Mouse (Mus musculus): ENCODE data around the gene Tent5b. TPM values are rescaled to one million over a fixed set of nuclear protein-coding genes. Genes with fewer than 3 reads are reported as not detected.

Gene Tent5b
- polyA plus RNA-seq, 1 experiment from 2014 or later = 1.4 TPM

DNA sequence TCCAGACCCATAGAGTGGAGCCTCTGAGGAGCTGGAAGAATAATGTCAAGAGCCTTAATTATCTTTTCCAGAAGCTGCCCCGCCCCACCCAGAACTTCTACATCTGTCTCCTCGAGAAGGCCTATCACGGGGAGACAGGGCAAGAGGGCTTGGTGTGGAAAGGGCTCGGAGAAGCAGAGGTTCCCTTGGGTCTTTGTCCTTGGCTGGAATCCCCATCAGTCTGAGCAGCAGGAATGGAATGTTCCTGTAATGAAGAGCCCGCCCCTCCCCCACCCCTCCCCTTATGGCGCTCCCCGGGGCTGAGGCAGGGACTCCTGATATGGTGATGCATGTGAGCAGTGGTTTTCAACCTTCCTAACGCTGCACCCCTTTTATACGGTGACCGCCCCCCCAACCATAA lies 11.9 kb downstream of the Tent5b start:
- Histone ChIP-seq H3K4me2 (no peak overlapping the region), H3K4me1 (peaks cover 21% of the 10 kb centered on the region), H3K27me3 (peaks cover 26% of the 10 kb centered on the region), H3K9me3 (no peaks in the 10 kb centered on the region), H3K9ac (no peak overlapping the region), H3K27ac (no peak overlapping the region), H3K36me3 (no peaks in the 10 kb centered on the region), H3K4me3 (no peak overlapping the region)
- ATAC-seq (ENCODE audit: insufficient number of reproducible peaks, insufficient read depth, low FRiP score, low TSS enrichment, low read depth) = no peak
- WGBS = 40% methylated on average over 10 of the region's 10 CpGs

DNA sequence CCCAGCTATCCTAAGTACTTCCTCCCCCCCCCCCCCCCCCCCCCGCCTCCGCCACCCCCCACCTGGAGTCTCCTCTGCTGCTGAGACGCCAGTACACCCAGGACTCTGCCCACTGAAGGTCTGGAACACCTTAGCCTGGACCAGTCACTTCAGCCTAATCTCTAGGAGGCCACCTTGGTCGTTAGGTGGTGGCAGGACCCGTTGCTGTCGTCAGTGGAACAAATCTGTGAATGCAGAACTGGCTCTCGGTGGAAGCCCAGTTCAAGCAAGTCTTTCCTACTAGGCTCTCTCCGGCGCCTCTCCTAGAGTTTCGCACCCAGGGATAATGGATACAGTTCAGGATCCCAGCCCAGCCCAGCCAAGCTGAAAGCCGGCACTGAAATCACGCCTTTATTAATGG lies 14.0 kb downstream of the Tent5b start:
- Histone ChIP-seq H3K27ac (no peak overlapping the region), H3K9me3 (no peaks in the 10 kb centered on the region), H3K4me2 (peak overlapping the region; percentile 60), H3K4me1 (peaks cover 33% of the 10 kb centered on the region), H3K27me3 (peaks cover 47% of the 10 kb centered on the region), H3K4me3 (peak overlapping the region; percentile 36), H3K36me3 (no peaks in the 10 kb centered on the region), H3K9ac (no peak overlapping the region)
- 26% methylated on average over 10 of the region's 12 CpGs for WGBS
- no peak for ATAC-seq (ENCODE audit: insufficient number of reproducible peaks, insufficient read depth, low FRiP score, low TSS enrichment, low read depth)

DNA sequence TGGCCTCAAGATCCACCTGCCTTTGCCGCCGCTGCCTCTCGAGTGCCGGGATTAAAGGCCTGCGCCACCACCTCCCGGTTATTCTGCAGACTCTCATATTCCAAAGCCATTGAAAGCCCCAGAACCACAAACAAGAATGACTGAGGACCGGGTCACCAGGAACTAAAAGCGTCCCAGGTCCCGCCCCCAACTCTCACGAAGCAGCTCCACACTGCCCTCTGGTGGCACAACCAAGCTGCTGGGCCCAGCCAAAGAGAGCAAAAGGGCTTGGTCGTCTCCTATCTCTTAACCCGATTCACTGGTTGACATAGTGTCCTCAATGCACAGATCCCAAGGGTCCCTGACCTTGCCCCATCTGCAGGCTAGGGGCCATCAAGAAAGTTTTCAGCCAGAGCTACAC lies 14.5 kb downstream of the Tent5b start:
- no peaks in the 10 kb centered on the region for H3K9me3 ChIP-seq
- under 1% methylated on average over 12 of the region's 12 CpGs for WGBS
- no peak overlapping the region for H3K27ac ChIP-seq
- H3K9ac ChIP-seq = no peak overlapping the region
- H3K4me2 ChIP-seq = peak overlapping the region; percentile 60
- H3K36me3 ChIP-seq = no peaks in the 10 kb centered on the region
- peaks cover 53% of the 10 kb centered on the region for H3K27me3 ChIP-seq
- H3K4me3 ChIP-seq = peak overlapping the region; percentile 36
- ATAC-seq (ENCODE audit: insufficient number of reproducible peaks, insufficient read depth, low FRiP score, low TSS enrichment, low read depth) = 0 out of 2 replicates have a peak, but pooled peaks have one; percentile 10
- peaks cover 32% of the 10 kb centered on the region for H3K4me1 ChIP-seq

DNA sequence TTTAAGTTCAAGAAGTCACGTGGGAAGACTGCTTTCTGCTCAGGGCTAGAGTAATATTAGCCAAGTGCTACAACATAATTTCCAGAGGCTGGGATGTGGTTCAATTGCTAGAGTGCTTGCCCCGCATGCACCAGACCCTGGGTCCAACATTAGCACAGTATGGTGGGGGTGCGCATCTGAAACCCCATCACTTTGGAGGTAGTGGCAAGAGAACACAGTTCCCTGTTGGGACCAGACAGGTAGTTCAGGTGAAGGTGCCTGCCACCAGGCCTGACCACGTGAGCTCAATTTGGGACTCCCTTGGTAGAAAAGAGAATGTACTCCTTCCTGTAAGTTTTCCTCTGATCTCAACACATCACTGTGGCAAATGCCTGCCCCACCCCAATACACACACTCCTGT lies 14.9 kb downstream of the Tent5b start:
- Histone ChIP-seq H3K36me3 (no peaks in the 10 kb centered on the region), H3K27me3 (peaks cover 57% of the 10 kb centered on the region), H3K9ac (no peak overlapping the region), H3K4me1 (peaks cover 28% of the 10 kb centered on the region), H3K9me3 (no peaks in the 10 kb centered on the region), H3K4me3 (no peak overlapping the region), H3K4me2 (no peak overlapping the region), H3K27ac (no peak overlapping the region)
- WGBS = 60% methylated on average over 4 of the region's 4 CpGs
- no peak for ATAC-seq (ENCODE audit: insufficient number of reproducible peaks, insufficient read depth, low FRiP score, low TSS enrichment, low read depth)

DNA sequence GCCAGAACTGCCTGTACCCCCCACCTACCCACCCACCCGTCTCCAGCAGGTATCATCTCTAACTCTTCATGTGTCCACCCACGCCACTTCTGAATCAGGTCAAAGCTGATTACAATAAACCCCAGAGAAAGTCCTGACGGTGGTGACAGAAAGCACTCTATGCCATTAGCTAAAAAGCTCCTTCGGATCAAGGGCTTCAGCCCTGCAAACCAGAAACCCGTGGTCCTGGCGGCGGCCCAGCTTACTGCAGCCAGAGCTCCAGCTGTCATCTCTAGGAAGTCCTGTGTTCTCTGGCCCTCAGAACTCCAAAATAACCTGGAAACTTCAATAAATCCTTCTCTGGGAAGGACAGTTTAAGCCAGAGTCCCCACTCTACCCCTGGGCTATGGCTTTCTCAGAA lies 15.8 kb downstream of the Tent5b start:
- H3K27ac ChIP-seq = no peak overlapping the region
- H3K4me3 ChIP-seq = no peak overlapping the region
- peaks cover 27% of the 10 kb centered on the region for H3K4me1 ChIP-seq
- no peak for ATAC-seq (ENCODE audit: insufficient number of reproducible peaks, insufficient read depth, low FRiP score, low TSS enrichment, low read depth)
- H3K4me2 ChIP-seq = no peak overlapping the region
- H3K36me3 ChIP-seq = no peaks in the 10 kb centered on the region
- no peaks in the 10 kb centered on the region for H3K9me3 ChIP-seq
- no peak overlapping the region for H3K9ac ChIP-seq
- peaks cover 65% of the 10 kb centered on the region for H3K27me3 ChIP-seq
- WGBS = 28% methylated on average over 7 of the region's 7 CpGs

DNA sequence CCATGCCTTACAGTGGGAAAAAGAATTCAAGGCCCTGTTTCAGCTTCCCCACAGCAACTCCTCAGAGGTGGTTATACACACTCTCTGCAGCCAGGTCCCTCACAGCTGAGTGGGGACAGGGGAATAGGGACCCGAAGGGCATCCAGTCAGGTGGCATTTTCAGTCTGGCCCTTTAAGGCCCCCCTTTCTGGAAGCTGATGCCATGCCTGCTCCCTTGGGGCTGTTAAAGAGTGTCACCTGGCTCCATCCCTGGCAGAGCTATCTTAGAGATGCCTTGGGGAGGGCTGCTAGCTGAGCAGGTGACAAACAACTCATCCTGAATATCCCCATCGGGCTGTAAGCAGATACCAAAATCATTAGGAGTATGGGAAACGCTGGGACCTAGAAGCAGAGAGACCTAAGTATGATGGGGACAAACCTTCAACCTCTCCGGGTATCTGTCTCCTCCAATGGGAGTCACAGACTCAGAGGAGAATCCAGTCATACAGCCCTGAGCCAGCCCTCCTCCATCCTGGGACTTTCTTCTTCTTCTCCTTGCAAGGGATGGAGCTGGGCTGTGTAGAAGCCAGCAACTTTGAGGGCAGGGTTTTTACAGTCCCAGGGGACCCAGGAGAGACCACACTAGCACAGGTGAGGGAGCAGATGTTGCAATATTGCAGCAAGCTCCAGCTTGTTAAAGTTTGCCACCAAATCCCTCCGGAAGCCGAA lies 17.0 kb downstream of the Tent5b start:
- Histone ChIP-seq H3K9me3 (no peaks in the 10 kb centered on the region), H3K27me3 (peaks cover 77% of the 10 kb centered on the region), H3K36me3 (no peaks in the 10 kb centered on the region), H3K9ac (no peak overlapping the region; the same call in 1 of the 2 replicates), H3K4me3 (peak overlapping the region; percentile 66), H3K27ac (no peak overlapping the region), H3K4me1 (peaks cover 24% of the 10 kb centered on the region), H3K4me2 (peak overlapping the region; percentile 99)
- no peak for ATAC-seq (ENCODE audit: insufficient number of reproducible peaks, insufficient read depth, low FRiP score, low TSS enrichment, low read depth)
- WGBS = 18% methylated on average over 6 of the region's 6 CpGs

DNA sequence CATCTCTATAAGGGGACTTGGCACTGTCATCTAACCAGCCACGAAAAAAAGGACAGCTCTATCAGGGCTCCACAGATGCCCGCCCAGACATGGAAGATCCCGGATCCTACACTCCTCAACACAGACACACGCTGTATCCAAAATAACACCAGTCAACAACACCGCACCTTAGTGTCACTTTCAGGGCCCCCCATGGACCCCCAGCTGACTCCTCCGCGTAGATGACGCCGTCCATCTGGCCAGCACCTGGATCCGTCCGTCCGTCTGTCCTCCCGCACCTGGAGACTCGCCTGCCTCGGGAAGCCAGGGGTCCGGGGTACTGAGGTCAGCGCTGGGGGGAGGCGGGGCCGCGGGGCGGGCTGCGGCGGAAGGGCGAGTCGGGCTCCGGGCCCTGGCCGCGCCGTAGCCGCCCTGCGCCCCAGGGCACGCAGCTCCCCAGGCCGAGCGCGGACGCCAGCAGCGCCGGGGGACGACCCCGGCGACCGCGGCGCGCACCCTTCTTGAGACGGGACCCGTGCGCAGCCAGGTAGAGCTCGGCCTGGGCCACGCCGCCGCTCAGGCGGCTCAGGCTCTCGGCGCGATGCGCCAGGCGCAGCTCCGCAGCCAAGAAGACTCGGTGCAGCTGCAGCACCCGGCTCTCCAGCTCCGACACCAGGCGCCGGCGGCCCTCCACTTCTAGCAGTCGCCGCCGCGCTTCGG lies 17.7 kb downstream of the Tent5b start:
- Histone ChIP-seq H3K4me1 (peaks cover 23% of the 10 kb centered on the region), H3K4me3 (peak overlapping the region; percentile 66), H3K9ac (peak overlapping the region; percentile 75), H3K27me3 (peaks cover 84% of the 10 kb centered on the region), H3K4me2 (peak overlapping the region; percentile 99), H3K9me3 (no peaks in the 10 kb centered on the region), H3K36me3 (no peaks in the 10 kb centered on the region), H3K27ac (no peak overlapping the region)
- under 1% methylated on average over 51 of the region's 70 CpGs for WGBS
- no peak for ATAC-seq (ENCODE audit: insufficient number of reproducible peaks, insufficient read depth, low FRiP score, low TSS enrichment, low read depth)

DNA sequence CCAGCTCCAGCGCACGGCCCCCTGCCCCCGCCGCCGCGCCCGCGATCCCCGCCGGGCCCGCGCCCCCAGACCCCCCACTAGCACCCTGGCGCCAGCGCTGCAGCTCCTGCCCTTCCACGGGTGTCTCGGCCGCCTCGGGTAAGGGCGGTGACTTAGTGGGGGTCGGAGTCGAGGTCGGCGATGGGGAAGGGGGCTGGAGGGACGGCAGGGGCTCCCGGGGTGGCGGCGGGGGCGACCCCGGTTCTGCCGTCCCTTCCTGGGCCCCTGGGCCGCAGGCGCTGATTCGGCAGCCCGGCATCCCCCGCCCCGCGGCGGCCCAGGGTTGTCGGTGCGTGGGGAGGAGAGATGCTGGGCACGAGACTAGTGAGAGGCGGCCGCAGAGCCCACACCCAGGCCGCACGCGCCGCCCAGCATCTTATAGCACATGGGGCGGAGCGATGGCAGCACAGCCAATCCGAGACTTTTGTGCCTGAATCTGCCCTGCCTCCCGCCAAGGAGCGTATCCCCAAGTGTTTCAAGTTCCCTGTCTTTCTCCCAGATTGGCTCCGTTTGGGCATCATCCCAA lies 18.3 kb downstream of the Tent5b start, which contains the start of gene Trnp1:
TSS of gene Trnp1 (minus strand) at position 391 of the 565 bp plus-strand sequence.
- H3K36me3 ChIP-seq = no peaks in the 10 kb centered on the region
- peak within 1 kb of the TSS; percentile 99 for H3K4me2 ChIP-seq
- WGBS = 1% methylated on average over 52 of the region's 53 CpGs
- peaks cover 23% of the 10 kb centered on the region for H3K4me1 ChIP-seq
- no peaks in the 10 kb centered on the region for H3K9me3 ChIP-seq
- no peak within 1 kb of the TSS for H3K27ac ChIP-seq
- peak within 1 kb of the TSS; percentile 75 for H3K9ac ChIP-seq
- peak; percentile 80; the same call in 1 of the 2 replicates for ATAC-seq (ENCODE audit: insufficient number of reproducible peaks, insufficient read depth, low FRiP score, low TSS enrichment, low read depth)
- H3K4me3 ChIP-seq = peak within 1 kb of the TSS; percentile 66
- H3K27me3 ChIP-seq = peaks cover 87% of the 10 kb centered on the region

DNA sequence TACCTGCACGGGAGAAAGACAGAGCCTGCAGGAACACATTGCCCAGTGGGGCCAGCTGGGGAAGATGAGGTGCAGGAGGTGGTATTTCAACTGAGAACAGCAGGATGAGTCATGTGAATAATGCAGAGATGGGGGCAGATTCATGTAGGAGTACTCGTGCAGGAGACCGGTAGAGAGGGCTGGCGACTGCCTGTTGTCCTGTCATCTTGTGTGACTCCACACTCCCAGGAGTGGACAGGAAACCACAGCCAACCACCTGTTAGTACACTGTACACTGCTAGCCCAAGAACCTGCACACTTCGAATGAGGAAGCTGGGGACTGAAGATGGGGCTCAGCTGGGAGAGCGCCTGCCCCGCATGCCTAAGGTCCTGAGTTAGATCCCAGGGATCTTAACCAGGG lies 21.6 kb downstream of the Tent5b start:
- no peak overlapping the region for H3K9ac ChIP-seq
- no peaks in the 10 kb centered on the region for H3K9me3 ChIP-seq
- no peak overlapping the region for H3K27ac ChIP-seq
- H3K36me3 ChIP-seq = no peaks in the 10 kb centered on the region
- peaks cover 89% of the 10 kb centered on the region for H3K27me3 ChIP-seq
- 65% methylated on average over 7 of the region's 7 CpGs for WGBS
- no peak overlapping the region for H3K4me2 ChIP-seq
- H3K4me3 ChIP-seq = no peak overlapping the region
- H3K4me1 ChIP-seq = peaks cover 20% of the 10 kb centered on the region
- no peak for ATAC-seq (ENCODE audit: insufficient number of reproducible peaks, insufficient read depth, low FRiP score, low TSS enrichment, low read depth)

DNA sequence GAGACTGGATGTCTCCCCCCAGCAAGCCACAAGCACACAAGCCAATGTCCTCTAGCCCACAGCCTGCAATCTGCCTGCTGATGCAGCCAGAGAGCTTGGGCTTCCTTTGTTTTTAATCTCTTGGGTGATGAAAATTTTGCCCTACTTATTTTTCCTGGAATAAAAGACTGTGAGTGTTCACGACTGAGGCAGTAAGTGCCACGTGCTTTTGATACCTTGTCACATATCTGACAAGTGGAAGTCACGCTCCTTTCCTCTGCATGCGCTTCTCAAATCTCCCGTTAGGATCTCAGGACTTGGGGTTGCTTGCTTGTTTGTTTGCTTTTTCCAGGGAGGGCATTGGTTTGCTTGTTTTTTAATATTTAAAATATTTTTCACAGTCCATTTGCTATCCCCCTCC lies 24.4 kb downstream of the Tent5b start:
- peaks cover 67% of the 10 kb centered on the region for H3K27me3 ChIP-seq
- no peak overlapping the region for H3K9ac ChIP-seq
- no peaks in the 10 kb centered on the region for H3K9me3 ChIP-seq
- ATAC-seq (ENCODE audit: insufficient number of reproducible peaks, insufficient read depth, low FRiP score, low TSS enrichment, low read depth) = no peak
- H3K4me2 ChIP-seq = no peak overlapping the region
- no peak overlapping the region for H3K4me3 ChIP-seq
- H3K4me1 ChIP-seq = 0 out of 2 replicates have a peak, but pooled peaks cover 3% of the 10 kb centered on the region
- H3K27ac ChIP-seq = no peak overlapping the region
- WGBS = 41% methylated on average over 5 of the region's 5 CpGs
- H3K36me3 ChIP-seq = no peaks in the 10 kb centered on the region

DNA sequence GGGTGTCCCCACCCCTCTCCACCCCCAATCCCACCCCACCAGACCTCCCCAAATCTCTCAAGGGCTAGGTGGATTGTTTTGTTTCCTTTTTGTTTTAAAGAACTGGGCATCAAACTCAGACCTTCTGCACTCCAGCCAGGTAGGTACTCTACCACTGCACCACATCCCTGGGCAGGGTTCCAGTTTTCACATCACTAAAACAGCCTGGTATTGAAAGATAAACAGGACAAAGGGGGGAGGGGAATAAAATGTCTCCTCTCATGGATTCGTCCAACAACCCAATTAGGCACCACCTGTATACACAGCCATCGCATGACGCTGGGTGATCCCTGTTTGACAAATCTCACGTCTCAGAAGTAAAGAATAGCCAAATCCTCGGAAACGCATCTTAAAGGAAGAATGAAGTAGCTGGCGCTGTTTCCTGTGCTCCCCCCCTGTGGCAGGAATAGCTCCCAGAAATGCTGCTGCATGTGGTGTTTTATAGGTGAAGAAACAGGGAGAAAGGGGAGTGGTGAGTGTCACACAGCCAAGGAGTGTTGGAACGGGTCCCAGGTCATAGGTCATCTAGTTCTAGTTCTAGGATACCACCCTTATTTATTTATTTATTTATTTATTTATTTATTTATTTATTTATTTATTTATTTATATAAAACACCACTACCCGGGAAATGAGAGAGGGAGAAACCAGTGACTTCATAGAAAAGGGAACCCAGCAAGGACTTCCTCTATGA lies 25.0 kb downstream of the Tent5b start:
- Histone ChIP-seq H3K36me3 (no peaks in the 10 kb centered on the region), H3K27ac (no peak overlapping the region), H3K4me2 (no peak overlapping the region), H3K27me3 (peaks cover 61% of the 10 kb centered on the region), H3K9me3 (no peaks in the 10 kb centered on the region), H3K4me1 (0 out of 2 replicates have a peak, but pooled peaks cover 3% of the 10 kb centered on the region), H3K9ac (no peak overlapping the region), H3K4me3 (no peak overlapping the region)
- no peak for ATAC-seq (ENCODE audit: insufficient number of reproducible peaks, insufficient read depth, low FRiP score, low TSS enrichment, low read depth)
- 58% methylated on average over 9 of the region's 9 CpGs for WGBS
